Mouse (Mus musculus) stomach, postnatal 0 days (tissue): ENCODE data around the gene Ppp1r14b.

Source experiments
- CTCF ChIP-seq: IDR thresholded peaks from 2 replicates; pipeline ENCODE4 v1.5.1; 2016; ENCODE audit warnings: antibody characterized with exemption, low read depth, mild to moderate bottlenecking, moderate library complexity
- EP300 ChIP-seq: optimal IDR thresholded peaks from 2 replicates; pipeline ENCODE3; 2016; ENCODE audit warnings: antibody characterized with exemption

DNA sequence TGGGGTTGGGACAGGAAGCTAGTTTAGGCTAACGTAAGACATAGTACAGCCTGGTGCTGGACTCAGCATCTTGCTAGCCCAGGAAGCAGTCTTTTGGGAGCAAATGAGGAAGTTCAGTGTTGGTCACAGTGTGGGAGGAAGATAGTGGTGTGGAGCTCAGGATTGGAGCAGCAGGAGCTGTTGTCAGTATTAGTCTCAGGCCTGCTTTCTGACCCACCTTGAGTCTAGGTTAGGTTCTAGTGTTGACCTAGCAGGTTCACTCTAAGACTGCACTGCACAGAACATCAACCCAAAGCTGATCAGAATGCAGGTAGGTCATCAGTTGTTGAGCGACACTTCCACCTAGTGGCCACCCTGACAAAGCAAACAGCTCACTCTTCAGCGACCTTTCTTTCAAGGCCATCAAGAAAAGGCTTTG is 45.5 kb downstream of the Ppp1r14b start:
- TF ChIP-seq CTCF (peak; percentile 89), EP300 (no peak)
